Mouse (Mus musculus): ENCODE results near the gene Prpf6.

The Prpf6 gene

DNA sequence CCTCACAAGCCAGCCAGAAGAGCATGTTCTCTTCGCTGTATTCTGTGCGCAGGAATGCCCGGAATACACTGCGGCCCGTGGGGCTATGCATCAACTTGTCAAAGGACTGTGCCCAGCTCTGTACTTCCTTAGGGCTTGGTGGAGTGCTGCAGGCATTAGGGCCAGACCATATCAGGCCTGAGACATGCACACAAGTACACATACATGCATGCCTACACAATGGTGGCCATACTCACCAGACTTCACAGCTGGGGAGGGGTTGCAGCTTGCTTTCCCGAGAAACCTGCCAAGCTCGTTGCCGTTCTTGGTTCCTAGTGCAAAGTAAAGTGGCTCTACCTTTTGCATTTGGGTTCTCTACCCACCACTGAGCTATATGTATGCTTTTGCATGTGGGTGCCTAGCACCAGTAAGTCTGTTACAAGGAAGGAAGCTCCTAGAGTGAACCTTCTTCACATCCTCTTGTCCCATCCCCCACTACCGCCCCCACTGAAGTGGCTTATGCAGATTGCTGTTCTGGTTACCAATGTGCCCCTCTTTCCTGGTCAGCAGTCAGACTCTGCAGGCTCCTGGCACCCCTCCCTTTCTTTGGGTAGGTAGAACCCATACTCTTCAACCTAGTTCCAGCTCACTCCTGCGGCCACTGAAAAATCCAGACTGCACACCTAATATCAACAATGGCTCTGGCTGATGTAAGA lies 97.9 kb downstream of the Prpf6 start:
- DNase-seq = no peak

DNA sequence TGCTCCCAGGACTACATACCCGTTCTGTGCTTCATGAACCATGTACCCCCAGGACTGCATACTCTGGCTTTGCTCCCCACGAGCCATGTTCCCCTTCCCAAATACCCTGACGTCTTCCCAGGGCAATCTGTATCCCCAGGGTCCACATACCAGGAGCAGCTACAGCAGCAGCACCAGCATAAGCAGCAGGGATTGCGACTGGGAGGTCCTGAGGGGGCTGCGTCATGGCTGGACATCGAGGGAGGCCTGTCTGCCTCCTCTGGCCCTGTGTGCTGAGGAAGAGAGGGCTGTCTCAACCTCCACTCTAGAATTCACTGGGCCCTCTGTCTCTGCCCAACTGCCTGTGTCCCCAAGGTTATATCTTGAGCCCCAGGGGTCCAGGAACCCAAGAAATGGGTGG lies 99.4 kb downstream of the Prpf6 start:
- no peak for DNase-seq

DNA sequence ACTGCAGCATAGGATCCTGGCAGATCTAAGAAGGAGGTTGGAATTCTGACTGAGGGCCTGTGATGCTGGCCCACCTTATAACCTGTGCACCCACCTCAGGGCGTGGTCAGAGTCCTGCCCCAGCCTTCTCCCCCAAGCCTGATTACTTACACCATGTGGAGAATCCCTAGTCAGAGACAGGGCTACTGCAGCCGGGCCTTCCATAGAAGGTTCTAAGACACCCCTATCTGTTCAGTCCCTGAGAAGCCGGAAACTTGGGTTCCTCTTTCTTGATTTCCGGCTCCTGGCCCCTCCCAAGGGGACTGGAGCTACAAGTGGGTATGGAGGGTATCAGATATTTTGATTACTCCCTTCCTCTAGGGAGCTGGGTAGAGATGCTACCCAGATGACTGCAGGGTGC lies 99.9 kb downstream of the Prpf6 start:
- no peak for DNase-seq

DNA sequence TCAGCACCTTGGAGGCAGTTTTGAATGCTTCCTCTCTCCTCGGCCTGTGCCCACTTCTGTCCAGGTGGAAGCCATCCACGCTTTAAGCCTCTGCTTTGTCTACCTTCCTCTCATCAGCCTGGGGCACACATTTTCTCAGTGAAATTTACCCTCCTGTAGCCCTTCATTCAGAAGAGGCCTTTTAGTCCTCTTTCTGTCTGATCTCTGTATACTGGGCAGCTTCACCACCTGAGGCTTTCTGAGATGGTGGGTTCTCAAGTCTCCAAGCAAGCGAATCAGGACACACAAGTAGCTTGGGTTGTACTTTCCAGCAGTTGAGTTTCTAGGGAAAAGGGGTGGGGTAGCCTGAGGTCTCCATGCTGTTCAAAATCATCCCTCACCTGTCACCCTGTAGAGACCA lies 100.6 kb downstream of the Prpf6 start:
- DNase-seq = no peak

DNA sequence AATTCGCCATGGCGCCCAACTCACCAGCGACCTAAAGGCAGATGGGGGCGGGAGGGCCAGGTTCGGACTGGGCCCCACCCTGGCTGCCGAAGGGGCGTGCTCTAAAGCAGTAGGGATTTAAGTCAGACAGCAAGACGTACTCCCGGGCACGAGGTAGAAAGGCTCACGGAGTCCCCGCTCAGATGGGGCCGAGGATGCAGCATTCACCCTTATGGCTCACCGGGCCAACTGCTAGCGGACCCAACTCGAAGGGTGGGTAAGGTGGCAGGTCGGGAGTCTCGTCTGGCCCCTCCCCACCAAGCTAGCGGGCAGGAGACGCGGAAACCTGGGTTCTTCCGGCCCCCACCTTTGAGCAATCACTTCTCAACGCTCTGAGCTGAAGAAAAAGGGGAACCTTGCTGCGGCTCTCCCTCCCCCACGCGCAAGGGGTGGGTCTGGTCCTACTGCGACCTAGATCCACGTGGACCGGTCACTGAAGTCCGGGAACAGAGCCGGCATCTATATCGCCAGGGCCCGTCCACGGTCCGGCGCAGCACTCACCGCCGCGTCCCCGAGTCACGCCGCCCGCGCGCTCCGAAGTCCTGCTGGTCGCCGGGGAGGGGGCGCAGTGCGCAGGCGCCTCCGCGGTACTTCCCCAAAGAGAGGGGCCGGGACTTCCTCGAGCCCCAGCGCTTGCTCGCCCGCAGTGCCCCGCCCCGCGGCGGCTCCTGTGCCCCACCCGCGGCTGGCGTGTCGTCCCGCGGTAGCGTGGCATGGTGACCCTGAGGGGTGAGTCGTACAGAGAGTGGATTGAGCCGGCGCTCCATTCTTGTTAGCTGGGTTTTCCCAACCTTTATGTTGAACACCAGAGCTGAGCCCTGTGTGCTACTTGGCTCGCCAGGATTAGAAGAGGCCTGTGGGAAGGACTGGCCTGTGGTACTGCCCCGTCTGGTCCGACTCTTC lies 101.9 kb downstream of the Prpf6 start, which contains the start of gene Rgs19:
Gene Rgs19 (minus strand): TSS at position 639 of the 942 bp plus-strand sequence.
- DNase-seq = peak; percentile 63 to 72

DNA sequence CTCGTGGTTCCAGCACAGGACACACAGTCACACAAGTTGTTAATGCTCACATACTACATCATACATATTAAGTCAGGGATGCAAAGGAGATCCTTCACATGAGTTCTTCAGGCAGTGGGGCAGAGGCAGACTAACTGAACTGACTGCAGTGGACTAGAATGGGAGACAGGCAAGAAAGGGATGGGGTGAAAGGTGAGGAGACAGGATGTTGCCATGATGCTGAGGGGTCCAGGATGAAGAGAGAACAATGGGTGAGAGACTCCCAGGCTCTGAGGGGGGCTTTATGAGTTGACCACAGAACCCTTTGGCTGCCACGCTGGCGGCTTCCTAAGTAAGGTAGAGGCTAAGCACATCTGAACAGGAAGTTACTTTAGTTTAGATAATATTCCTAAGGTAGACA lies 102.9 kb downstream of the Prpf6 start:
- no peak for DNase-seq

DNA sequence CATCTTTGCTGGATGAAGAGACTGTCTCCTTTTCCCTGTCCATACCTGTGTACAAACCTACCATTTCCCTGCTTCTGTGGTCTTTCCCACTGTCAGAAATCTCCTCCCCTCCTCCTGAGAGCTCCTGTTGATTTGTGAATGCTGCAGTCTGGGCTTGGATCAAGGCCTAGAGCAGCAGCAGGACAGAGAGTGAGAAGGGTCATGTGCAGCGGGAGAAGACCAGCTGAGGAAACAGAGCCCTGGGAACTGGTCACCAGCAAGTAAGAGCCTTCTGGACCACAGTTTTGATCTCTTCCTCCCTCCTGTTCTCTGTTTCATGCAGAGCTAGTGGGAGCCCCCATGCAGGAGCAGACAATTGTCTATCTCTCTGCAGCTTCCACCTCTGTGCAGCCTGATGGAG lies 104.1 kb downstream of the Prpf6 start:
- no peak for DNase-seq

DNA sequence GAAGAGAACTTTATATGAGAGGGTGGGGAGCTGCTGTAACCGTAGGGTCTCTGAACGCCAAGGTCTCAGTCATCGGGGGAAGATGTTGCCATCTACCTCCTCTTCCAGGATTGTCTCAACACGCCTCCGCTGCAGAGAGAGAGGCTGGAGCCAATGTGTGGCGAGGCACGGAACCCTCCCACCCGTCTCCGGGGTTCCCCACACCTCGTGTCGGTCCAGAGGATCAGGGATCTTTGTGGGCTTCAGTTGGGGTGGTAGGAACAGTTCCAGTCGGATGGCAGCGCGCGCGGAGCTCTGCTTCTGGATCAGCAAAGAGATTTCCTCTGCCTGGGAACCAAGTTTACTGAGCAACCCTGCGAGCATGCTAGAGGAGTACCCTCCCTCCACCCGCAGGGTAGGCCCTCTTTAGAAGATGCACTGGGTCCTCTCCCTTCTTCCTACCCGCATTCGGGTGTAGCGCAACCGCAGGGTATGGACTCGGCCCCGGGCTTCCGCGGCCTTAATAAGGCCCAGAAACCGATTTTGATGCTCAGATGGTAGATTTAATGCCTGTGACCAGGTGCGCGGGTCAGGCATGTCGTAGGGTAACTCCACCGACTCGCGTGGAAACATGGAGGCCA lies 105.2 kb downstream of the Prpf6 start:
- no peak for DNase-seq

DNA sequence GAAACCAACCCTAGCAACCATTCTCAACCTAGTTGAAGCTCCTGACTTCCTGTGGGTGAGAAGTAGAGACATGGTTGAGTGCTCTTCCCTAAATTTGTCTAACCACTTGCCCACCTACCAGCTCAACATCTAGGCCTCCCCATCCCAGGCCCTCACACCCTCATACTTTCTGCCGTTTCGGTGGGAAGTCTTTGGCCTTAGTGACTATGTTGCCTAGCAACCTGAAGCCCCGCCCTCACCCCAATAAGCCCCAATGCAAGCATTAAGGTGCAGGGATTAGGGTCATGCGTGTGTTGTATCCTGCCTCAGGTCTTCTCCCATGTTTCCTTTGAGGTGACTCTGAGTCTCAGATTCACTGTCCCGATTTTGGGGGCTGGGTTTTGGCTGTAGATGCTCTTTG lies 106.6 kb downstream of the Prpf6 start, which contains the start of gene Lkaaear1:
Gene Lkaaear1 (minus strand): TSS at position 202 of the 400 bp plus-strand sequence.
- DNase-seq = no peak

Data from cerebellum, postnatal 36 days (tissue).